Mouse (Mus musculus) E14TG2a.4 (cell line): ENCODE results near the gene Cdt1.

Experiments used
- CTCF ChIP-seq: conservative IDR thresholded peaks from 2 replicates; pipeline ENCODE4 v1.5.1; 2014; ENCODE audit warnings: low read length
- NANOG ChIP-seq: IDR thresholded peaks from 2 replicates; pipeline ENCODE4 v1.6.1; 2014; ENCODE audit warnings: borderline replicate concordance, low read length, mixed read lengths
- POU5F1 ChIP-seq: IDR thresholded peaks from 2 replicates; pipeline ENCODE4 v1.6.1; 2014; ENCODE audit warnings: low read length, borderline replicate concordance

- no peak for TF ChIP-seq CTCF
- TF ChIP-seq NANOG: no peak
- no peak for TF ChIP-seq POU5F1
Observed at GRCm38 (mm10) chr8:122546811-122547453, 20.9 kb upstream of the Cdt1 start.
